Mouse (Mus musculus): ENCODE results near the gene Steap3.

DNA sequence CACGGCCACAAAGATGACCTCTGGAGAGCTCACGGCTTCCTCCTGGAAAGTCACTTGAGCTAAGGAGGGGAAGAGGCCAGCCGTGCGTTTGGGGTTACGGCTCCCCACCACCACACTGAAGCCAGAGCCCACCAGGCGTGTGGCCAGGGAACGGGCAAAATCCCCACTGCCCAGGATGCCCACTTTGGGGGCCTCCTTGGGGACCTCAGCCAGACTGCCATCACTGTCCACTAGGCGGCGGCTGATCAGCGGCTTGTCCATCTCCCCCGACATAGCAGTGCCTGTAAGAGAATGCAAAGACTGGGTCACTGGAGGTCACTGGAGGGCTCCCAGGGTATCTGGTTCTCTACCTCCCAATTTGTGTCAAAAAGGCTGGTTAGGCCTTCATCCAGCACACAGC, 28.5 kb downstream of the Steap3 start:
- no peak for TF ChIP-seq POLR2A (IDR thresholded peaks at IDR 0.05; ENCODE audit: control insufficient read depth, low read depth, low read length)
- TF ChIP-seq CTCF (IDR thresholded peaks at IDR 0.05; ENCODE audit: control insufficient read depth, insufficient read depth, insufficient replicate concordance, low read depth, low read length), result no peak
